In genomic region chr8:105892432-105892831, GRCm38 (mm10) we compare ENCODE assay signal across 9 mouse cellular contexts. TPM values are rescaled to one million over a fixed set of nuclear protein-coding genes. Genes with fewer than 3 reads are reported as not detected.
DNase-seq lines count a peak whose midpoint lies in the region; ATAC-seq and TF ChIP-seq lines count a peak whose summit lies in the region.
"Had no signal": no experiment of that assay in that cellular context is flagged by ENCODE, and none has a peak within 500 bp of the region (broad histone marks: within the 10 kb centered on the region; RNA-seq: fewer than 3 reads in every experiment).

No protein-coding gene starts in this region.

- H3K27ac ChIP-seq in lung, postnatal 0 days (ENCODE audit: low read length) = no peak overlapping the region
- H3K27ac ChIP-seq: limb, embryonic 13.5 days had no signal

- peaks cover 39% of the 10 kb centered on the region; the same call in 1 of the 2 replicates for H3K36me3 ChIP-seq in lung, postnatal 0 days (ENCODE audit: insufficient read depth, low read length)

- no peak; the same call in 1 of the 2 replicates for ATAC-seq in lung, postnatal 0 days

- no peak overlapping the region for H3K4me2 ChIP-seq in lung, postnatal 0 days (replicated peaks; ENCODE audit: low read depth, low read length)
- H3K4me2 ChIP-seq: limb, embryonic 13.5 days had no signal

- peak; percentile 63 for TF ChIP-seq CTCF in lung, postnatal 0 days (IDR thresholded peaks at IDR 0.05)

- no peaks in the 10 kb centered on the region for H3K27me3 ChIP-seq in lung, postnatal 0 days (replicated peaks; ENCODE audit: insufficient read depth, low read length)
- H3K27me3 ChIP-seq: limb, embryonic 13.5 days had no signal

- DNase-seq in adrenal gland, postnatal 10 days = peak; percentile 48
- no peak for DNase-seq in adrenal gland, adult 8-10 months
- peak; percentile 55 to 60 for DNase-seq in left cerebral cortex, postnatal 14 days (ENCODE audit: low spot score in 2 of 2)
- DNase-seq in left cerebral cortex, adult 8-10 months (ENCODE audit: low spot score in 2 of 2) = no peak
- DNase-seq in MN1 (ENCODE audit: low spot score) = peak; percentile 48
- peak; percentile 37 for DNase-seq in lung, postnatal 0 days (ENCODE audit: low spot score)
- no peak for DNase-seq in Muller cell, postnatal 12 days (ENCODE audit: inconsistent ontology term)
- no peak for DNase-seq in cerebellum, adult 11-12 months

- no peak overlapping the region for H3K4me3 ChIP-seq in lung, postnatal 0 days (ENCODE audit: low read depth, low read length)
- H3K4me3 ChIP-seq: limb, embryonic 13.5 days had no signal

- H3K4me1 ChIP-seq in lung, postnatal 0 days (ENCODE audit: insufficient read depth, low read depth, low read length) = no peaks in the 10 kb centered on the region

- TF ChIP-seq EP300 in lung, postnatal 0 days (IDR thresholded peaks at IDR 0.05) = no peak

- H3K9ac ChIP-seq in lung, postnatal 0 days (replicated peaks; ENCODE audit: low read depth) = no peak overlapping the region

- WGBS in lung, postnatal 0 days = 82% methylated on average over 6 of the region's 6 CpGs

- H3K9me3 ChIP-seq in lung, postnatal 0 days (ENCODE audit: low read length) = no peaks in the 10 kb centered on the region
- H3K9me3 ChIP-seq: limb, embryonic 13.5 days had no signal

- intact Hi-C loops in left cerebral cortex, postnatal 14 days (cut with DNase I) = loop anchor here (5.0 kb wide), 1 partner anchor 40 kb away; the partner anchor contains the start of gene Ctrl

RNA-seq across cellular contexts. Expression of gene Nrn1l, which starts 0.9 kb away (rescaled TPM):
- total RNA-seq in adrenal gland, postnatal 10 days (2021) = under 1 TPM in 1 of 2 experiments, not detected in 1; 0.55 TPM
- total RNA-seq in adrenal gland, adult 8-10 months (2022) = 1 to 10 TPM in 3 of 4 experiments, under 1 TPM in 1; 0.75 to 2.3 (median 1.7) TPM
- 1 to 10 TPM; 1.8 to 2.2 TPM for total RNA-seq in left cerebral cortex, postnatal 14 days (2021)
- 1 to 10 TPM; 4.3 to 5.6 (median 4.9) TPM for total RNA-seq in left cerebral cortex, adult 8-10 months (2022)
- 0.27 and 0.48 TPM in 2 replicates for polyA plus RNA-seq in lung, postnatal 0 days (2015; fragmentation: Nextera tagmentation; extraction: Ambion mirVana)

RNA-seq across cellular contexts. Expression of gene Pskh1, which starts 7.8 kb away (rescaled TPM):
- total RNA-seq in adrenal gland, postnatal 10 days (2021) = 10 to 100 TPM; 32.9 to 35.6 TPM
- total RNA-seq in adrenal gland, adult 8-10 months (2022) = 10 to 100 TPM; 34.1 to 36.1 (median 34.9) TPM
- 1 to 10 TPM; 7.4 to 7.5 TPM for total RNA-seq in left cerebral cortex, postnatal 14 days (2021)
- total RNA-seq in left cerebral cortex, adult 8-10 months (2022) = 10 to 100 TPM in 1 of 4 experiments, 1 to 10 TPM in 3; 8.5 to 11.2 (median 9.1) TPM
- 19.0 and 21.5 TPM in 2 replicates for polyA plus RNA-seq in lung, postnatal 0 days (2015; fragmentation: Nextera tagmentation; extraction: Ambion mirVana)

RNA-seq across cellular contexts. Expression of gene Edc4, which starts 11.8 kb away (rescaled TPM):
- 10 to 100 TPM; 28.0 to 35.3 TPM for total RNA-seq in adrenal gland, postnatal 10 days (2021)
- total RNA-seq in adrenal gland, adult 8-10 months (2022) = 10 to 100 TPM; 34.1 to 61.1 (median 46.6) TPM
- 10 to 100 TPM; 59.8 to 62.1 TPM for total RNA-seq in left cerebral cortex, postnatal 14 days (2021)
- 10 to 100 TPM; 56.5 to 64.4 (median 62.9) TPM for total RNA-seq in left cerebral cortex, adult 8-10 months (2022)
- 17.4 and 19.8 TPM in 2 replicates for polyA plus RNA-seq in lung, postnatal 0 days (2015; fragmentation: Nextera tagmentation; extraction: Ambion mirVana)

RNA-seq across cellular contexts. Expression of gene Nutf2, which starts 32.1 kb away (rescaled TPM):
- total RNA-seq in adrenal gland, postnatal 10 days (2021) = 10 to 100 TPM; 39.1 to 40.1 TPM
- 10 to 100 TPM; 28.5 to 37.2 (median 29.0) TPM for total RNA-seq in adrenal gland, adult 8-10 months (2022)
- 10 to 100 TPM; 33.4 to 35.9 TPM for total RNA-seq in left cerebral cortex, postnatal 14 days (2021)
- total RNA-seq in left cerebral cortex, adult 8-10 months (2022) = 10 to 100 TPM; 19.8 to 39.6 (median 23.2) TPM
- 82.3 and 97.4 TPM in 2 replicates for polyA plus RNA-seq in lung, postnatal 0 days (2015; fragmentation: Nextera tagmentation; extraction: Ambion mirVana)

RNA-seq across cellular contexts. Expression of gene Thap11, which starts 37.5 kb away (rescaled TPM):
- 10 to 100 TPM; 28.3 to 32.0 TPM for total RNA-seq in adrenal gland, postnatal 10 days (2021)
- total RNA-seq in adrenal gland, adult 8-10 months (2022) = 10 to 100 TPM; 38.2 to 45.1 (median 43.6) TPM
- 10 to 100 TPM; 34.7 to 38.5 TPM for total RNA-seq in left cerebral cortex, postnatal 14 days (2021)
- 10 to 100 TPM; 36.8 to 41.5 (median 37.4) TPM for total RNA-seq in left cerebral cortex, adult 8-10 months (2022)
- polyA plus RNA-seq in lung, postnatal 0 days (2015; fragmentation: Nextera tagmentation; extraction: Ambion mirVana) = 46.3 and 50.1 TPM in 2 replicates

Comparison
In these comparisons a context has a peak if more than half of its experiments do, and no peak if none do; other contexts are left out.
1. DNase-seq: peak in adrenal gland, postnatal 10 days (single experiment), left cerebral cortex, postnatal 14 days (2 of 2), MN1 (single experiment) and lung, postnatal 0 days (single experiment); none in adrenal gland, adult 8-10 months (single experiment), left cerebral cortex, adult 8-10 months (0 of 2), Muller cell, postnatal 12 days (single experiment) and cerebellum, adult 11-12 months (single experiment).